Mouse (Mus musculus) kidney, embryonic 14.5 days (tissue): ENCODE results near the gene Zfp345. TPM values are rescaled to one million over a fixed set of nuclear protein-coding genes. Genes with fewer than 3 reads are reported as not detected.
"Not testable (repeated sequence)": the region's sequence is repeated elsewhere in the genome, so short reads cannot be mapped to it uniquely, and the experiment has no call there.

Experiments used
- ATAC-seq: fragments of 200-750 bp; cut with Nextera tagmentation; 2 replicates; pipeline ENCODE4 v1.8.0; 2017; ENCODE audit warnings: moderate number of reproducible peaks, mild to moderate bottlenecking, moderate TSS enrichment, moderate library complexity; ENCODE audit not compliant: low FRiP score, low TSS enrichment
- H3K27ac ChIP-seq: fragments of 300-500 bp; sonication (generic); 2 replicates; pipeline ENCODE4 v1.5.1; 2014; ENCODE audit warnings: low read depth, mild to moderate bottlenecking, low read length, moderate library complexity, mixed read lengths
- H3K27me3 ChIP-seq: fragments of 300-500 bp; sonication (generic); 2 replicates; pipeline ENCODE4 v1.6.1; 2014; ENCODE audit warnings: mild to moderate bottlenecking, low read length; ENCODE audit not compliant: control insufficient read depth, insufficient read depth
- H3K36me3 ChIP-seq: fragments of 300-500 bp; sonication (generic); 2 replicates; pipeline ENCODE4 v1.6.1; 2014; ENCODE audit warnings: low read length, mixed read lengths; ENCODE audit not compliant: control insufficient read depth, insufficient read depth
- H3K4me1 ChIP-seq: fragments of 300-500 bp; sonication (generic); 2 replicates; pipeline ENCODE4 v1.6.1; 2014; ENCODE audit warnings: low read length, mixed read lengths; ENCODE audit not compliant: control insufficient read depth, insufficient read depth
- H3K4me2 ChIP-seq: fragments of 300-500 bp; sonication (generic); replicated peaks from 2 replicates; pipeline ENCODE4 v1.6.1; 2014; ENCODE audit warnings: low read depth, mild to moderate bottlenecking, low read length
- H3K4me3 ChIP-seq: fragments of 300-500 bp; sonication (generic); 2 replicates; pipeline ENCODE4 v1.5.1; 2014; ENCODE audit warnings: mild to moderate bottlenecking, low read length
- H3K9ac ChIP-seq: fragments of 300-500 bp; sonication (generic); 2 replicates; pipeline ENCODE4 v1.6.1; 2014; ENCODE audit warnings: low read depth, mild to moderate bottlenecking, low read length, moderate library complexity
- H3K9me3 ChIP-seq: fragments of 300-500 bp; sonication (generic); 2 replicates; pipeline ENCODE4 v1.6.1; 2016; ENCODE audit warnings: low read length; ENCODE audit not compliant: control insufficient read depth
- WGBS: fragments of 180-500 bp; shearing (Covaris S2); extraction: QIAGEN DNeasy Blood & Tissue Kit; methylation state at CpG from one replicate; pipeline ENCODE4 v1.1.7; 2014; 5-methylcytosine and 5-hydroxymethylcytosine counted together
- polyA plus RNA-seq: library from polyadenylated mRNA; unstranded; fragments of >200 nt; fragmentation: Nextera tagmentation; extraction: Ambion mirVana; gene quantifications from 2 replicates; pipeline ENCODE4 v1.2.1, GENCODE M21; 2014

Zfp345 gene
- 0.19 and 0.27 TPM in 2 replicates for polyA plus RNA-seq

- ATAC-seq = not testable (repeated sequence)
Measured at GRCm38 (mm10) chr2:150484939-150485778, at the start of gene Zfp345. TSS of gene Zfp345 (minus strand) at chr2:150485091.

GRCm38 (mm10) chr2:150525703-150526207 lies 40.9 kb upstream of the Zfp345 start:
- Histone ChIP-seq H3K4me2 (peak overlapping the region; percentile 71), H3K27ac (no peak overlapping the region), H3K27me3 (peaks cover 17% of the 10 kb centered on the region), H3K9me3 (no peaks in the 10 kb centered on the region), H3K4me3 (peak overlapping the region; percentile 41), H3K4me1 (no peaks in the 10 kb centered on the region), H3K9ac (peak overlapping the region; percentile 46), H3K36me3 (no peaks in the 10 kb centered on the region)
- WGBS = 2% methylated on average over 42 of the region's 42 CpGs
- ATAC-seq = peak; percentile 88; the same call in 1 of the 2 replicates

More at GRCm38 (mm10) chr2:150484939-150485778, at the start of gene Zfp345:
- H3K4me1 ChIP-seq, H3K4me2 ChIP-seq, H3K9ac ChIP-seq, H3K27ac ChIP-seq, H3K4me3 ChIP-seq, H3K27me3 ChIP-seq, H3K36me3 ChIP-seq, H3K9me3 ChIP-seq: not testable (repeated sequence)
- WGBS = 70% methylated on average over 7 of the region's 8 CpGs

GRCm38 (mm10) chr2:150512837-150513236 lies 27.9 kb upstream of the Zfp345 start:
- no peak overlapping the region for H3K9ac ChIP-seq
- no peak overlapping the region for H3K4me2 ChIP-seq
- no peaks in the 10 kb centered on the region for H3K9me3 ChIP-seq
- no peak for ATAC-seq
- H3K4me1 ChIP-seq = no peaks in the 10 kb centered on the region
- no peak overlapping the region for H3K27ac ChIP-seq
- H3K27me3 ChIP-seq = no peaks in the 10 kb centered on the region
- 84% methylated on average over 3 of the region's 3 CpGs for WGBS
- H3K4me3 ChIP-seq = no peak overlapping the region
- H3K36me3 ChIP-seq = no peaks in the 10 kb centered on the region

GRCm38 (mm10) chr2:150500124-150500973 lies 15.5 kb upstream of the Zfp345 start:
- peak overlapping the region; percentile 22; the same call in 1 of the 2 replicates for H3K4me3 ChIP-seq
- peak; percentile 76; the same call in 1 of the 2 replicates for ATAC-seq
- H3K9me3 ChIP-seq, H3K36me3 ChIP-seq, H3K27me3 ChIP-seq, H3K4me1 ChIP-seq, H3K27ac ChIP-seq, H3K9ac ChIP-seq: not testable (repeated sequence)
- WGBS = 48% methylated on average over 60 of the region's 60 CpGs
- peak overlapping the region; percentile 39 for H3K4me2 ChIP-seq

- Histone ChIP-seq H3K4me1 (no peaks in the 10 kb centered on the region), H3K27ac (no peak overlapping the region), H3K9ac (no peak overlapping the region), H3K36me3 (no peaks in the 10 kb centered on the region), H3K27me3 (no peaks in the 10 kb centered on the region), H3K4me2 (no peak overlapping the region), H3K9me3 (no peaks in the 10 kb centered on the region), H3K4me3 (no peak overlapping the region)
- WGBS = 77% methylated on average over 2 of the region's 2 CpGs
- no peak for ATAC-seq
Measured at GRCm38 (mm10) chr2:150493031-150493430, 8.1 kb upstream of the Zfp345 start.

GRCm38 (mm10) chr2:150451180-150451919 lies 33.5 kb downstream of the Zfp345 start, which contains the start of gene Zfp442:
TSS of gene Zfp442 (minus strand) at chr2:150451486.
- peak within 1 kb of the TSS; percentile 31; the same call in 1 of the 2 replicates for H3K9ac ChIP-seq
- not testable (repeated sequence) for H3K9me3 ChIP-seq, H3K36me3 ChIP-seq, H3K27me3 ChIP-seq, H3K4me1 ChIP-seq
- ATAC-seq = peak; percentile 100
- H3K4me3 ChIP-seq = peak within 1 kb of the TSS; percentile 42
- under 1% methylated on average over 18 of the region's 18 CpGs for WGBS
- H3K4me2 ChIP-seq = peak within 1 kb of the TSS; percentile 41
- peak within 1 kb of the TSS; percentile 69 for H3K27ac ChIP-seq

GRCm38 (mm10) chr2:150439084-150439483 lies 45.8 kb downstream of the Zfp345 start:
- WGBS = 95% methylated on average over 1 of the region's 1 CpGs
- not testable (repeated sequence) for H3K36me3 ChIP-seq, H3K9me3 ChIP-seq, H3K4me1 ChIP-seq, H3K4me3 ChIP-seq, H3K9ac ChIP-seq, H3K4me2 ChIP-seq, H3K27ac ChIP-seq, ATAC-seq, H3K27me3 ChIP-seq
